Mouse (Mus musculus) v-Abl transformed pro-B cells (cell line): ENCODE results near the gene Lrch1.

Source experiments
- in situ Hi-C, 2 experiments: fragments of 400-800 bp; cut with MboI; formaldehyde crosslinking; loops; one replicate each; pipeline ENCODE4 v1.15.1; 2025; ENCODE audit not compliant: unreplicated experiment in 2 of 2

Lrch1 gene

GRCm38 (mm10) chr14:74926899-74927571 lies 20.6 kb downstream of the Lrch1 start:
- in situ Hi-C loops = no loop called here

- in situ Hi-C loops = no loop called here
Observed at GRCm38 (mm10) chr14:74925951-74926517, 21.6 kb downstream of the Lrch1 start.

- in situ Hi-C loops = loop anchor here (5.0 to 25.0 kb wide), 2 partner anchors 162 to 263 kb away; no protein-coding TSS in a partner anchor
Observed at GRCm38 (mm10) chr14:74924521-74924920, 23.2 kb downstream of the Lrch1 start.

- in situ Hi-C loops = loop anchor here (5.0 to 25.0 kb wide), 2 partner anchors 162 to 263 kb away; no protein-coding TSS in a partner anchor
Observed at GRCm38 (mm10) chr14:74924031-74924430, 23.6 kb downstream of the Lrch1 start.

- in situ Hi-C loops = loop anchor here (5.0 to 25.0 kb wide), 2 partner anchors 160 to 265 kb away; no protein-coding TSS in a partner anchor
Observed at GRCm38 (mm10) chr14:74922039-74922736, 25.5 kb downstream of the Lrch1 start.

- in situ Hi-C loops = loop anchor here (5.0 to 25.0 kb wide), 2 partner anchors 159 to 266 kb away; no protein-coding TSS in a partner anchor
Observed at GRCm38 (mm10) chr14:74921471-74921870, 26.2 kb downstream of the Lrch1 start.

GRCm38 (mm10) chr14:74919132-74919531 lies 28.5 kb downstream of the Lrch1 start:
- in situ Hi-C loops = loop anchor here in 1 of 2 experiments (25.0 kb wide), 1 partner anchor 268 kb away; no protein-coding TSS in a partner anchor

GRCm38 (mm10) chr14:74918521-74919103 lies 29.1 kb downstream of the Lrch1 start:
- in situ Hi-C loops = loop anchor here in 1 of 2 experiments (25.0 kb wide), 1 partner anchor 269 kb away; no protein-coding TSS in a partner anchor

- in situ Hi-C loops = loop anchor here in 1 of 2 experiments (25.0 kb wide), 1 partner anchor 270 kb away; no protein-coding TSS in a partner anchor
Observed at GRCm38 (mm10) chr14:74917504-74918124, 30.1 kb downstream of the Lrch1 start.

- in situ Hi-C loops = loop anchor here in 1 of 2 experiments (25.0 kb wide), 1 partner anchor 271 kb away; no protein-coding TSS in a partner anchor
Observed at GRCm38 (mm10) chr14:74916691-74917090, 31.0 kb downstream of the Lrch1 start.

GRCm38 (mm10) chr14:74916075-74916474 lies 31.6 kb downstream of the Lrch1 start:
- in situ Hi-C loops = loop anchor here in 1 of 2 experiments (25.0 kb wide), 1 partner anchor 271 kb away; no protein-coding TSS in a partner anchor

GRCm38 (mm10) chr14:74915658-74916057 lies 32.0 kb downstream of the Lrch1 start:
- in situ Hi-C loops = loop anchor here in 1 of 2 experiments (25.0 kb wide), 1 partner anchor 272 kb away; no protein-coding TSS in a partner anchor

- in situ Hi-C loops = loop anchor here in 1 of 2 experiments (25.0 kb wide), 1 partner anchor 272 kb away; no protein-coding TSS in a partner anchor
Observed at GRCm38 (mm10) chr14:74915025-74915424, 32.7 kb downstream of the Lrch1 start.

GRCm38 (mm10) chr14:74913381-74914230 lies 34.1 kb downstream of the Lrch1 start:
- in situ Hi-C loops = loop anchor here in 1 of 2 experiments (25.0 kb wide), 1 partner anchor 274 kb away; no protein-coding TSS in a partner anchor

GRCm38 (mm10) chr14:74910363-74910762 lies 37.3 kb downstream of the Lrch1 start:
- in situ Hi-C loops = loop anchor here in 1 of 2 experiments (25.0 kb wide), 1 partner anchor 277 kb away; no protein-coding TSS in a partner anchor

GRCm38 (mm10) chr14:74909021-74909420 lies 38.7 kb downstream of the Lrch1 start:
- in situ Hi-C loops = loop anchor here (5.0 to 25.0 kb wide), 4 partner anchors 38 to 278 kb away; partner anchors contain the start of gene Lrch1 (in 1 of the 2)

- in situ Hi-C loops = loop anchor here (5.0 to 25.0 kb wide), 4 partner anchors 39 to 279 kb away; partner anchors contain the start of gene Lrch1 (in 1 of the 2)
Observed at GRCm38 (mm10) chr14:74908250-74908649, 39.4 kb downstream of the Lrch1 start.

GRCm38 (mm10) chr14:74907706-74908105 lies 40.0 kb downstream of the Lrch1 start:
- in situ Hi-C loops = loop anchor here (5.0 to 25.0 kb wide), 4 partner anchors 40 to 280 kb away; partner anchors contain the start of gene Lrch1 (in 1 of the 2)
